Mouse (Mus musculus): ENCODE results near the gene Syt12. TPM values are rescaled to one million over a fixed set of nuclear protein-coding genes. Genes with fewer than 3 reads are reported as not detected.
A peak's percentile ranks its signal among the peaks of the same experiment; 100 is the strongest.

Syt12 gene
- polyA plus RNA-seq, 1 experiment from 2014 or later, result 1.0 TPM

DNA sequence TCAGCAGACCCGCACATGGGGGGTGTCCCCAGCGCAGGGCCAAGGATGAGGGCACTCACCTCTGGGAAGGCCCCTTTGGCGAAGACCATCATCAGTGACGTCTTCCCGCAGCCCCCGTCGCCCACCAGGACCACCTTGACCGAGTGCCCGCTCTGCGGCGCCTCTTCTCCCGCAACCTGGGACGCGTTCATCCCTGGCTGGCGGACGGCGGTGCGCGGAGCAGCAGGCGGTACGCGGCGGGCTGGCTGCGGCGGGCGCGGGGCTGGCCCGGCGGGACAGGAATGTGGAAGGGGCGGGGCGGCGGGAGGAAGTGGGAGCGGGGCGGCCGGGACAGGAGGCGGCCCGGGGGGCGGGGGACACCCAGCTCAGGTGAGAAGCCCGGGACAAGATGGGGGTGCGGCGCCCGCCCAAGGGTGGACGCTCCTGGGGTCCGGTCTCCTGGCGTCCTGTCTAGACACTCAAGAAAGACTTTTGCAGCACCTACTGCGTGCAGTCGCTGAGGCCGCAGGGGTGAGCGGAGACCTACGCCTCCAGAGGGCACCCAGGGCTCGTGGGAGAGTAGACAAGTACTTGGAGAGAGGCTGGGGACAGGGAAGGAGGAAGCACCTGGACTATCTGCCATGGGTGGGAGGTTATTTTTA is 38.0 kb downstream of the Syt12 start, which contains the start of gene Rhod:
Gene Rhod (minus strand): TSS at position 272 of the 641 bp plus-strand sequence.
- H3K4me2 ChIP-seq, result peak within 1 kb of the TSS; percentile 86
- no peaks in the 10 kb centered on the region for H3K36me3 ChIP-seq (ENCODE audit: poor library complexity, severe bottlenecking)
- no peak within 1 kb of the TSS for H3K27ac ChIP-seq
- WGBS, result under 1% methylated on average over 49 of the region's 51 CpGs
- peaks cover 29% of the 10 kb centered on the region for H3K27me3 ChIP-seq
- H3K4me3 ChIP-seq, result peak within 1 kb of the TSS; percentile 49
- no peak for ATAC-seq
- H3K9me3 ChIP-seq (replicated peaks), result no peaks in the 10 kb centered on the region
- H3K9ac ChIP-seq, result peak within 1 kb of the TSS; percentile 65
- peaks cover 22% of the 10 kb centered on the region for H3K4me1 ChIP-seq

DNA sequence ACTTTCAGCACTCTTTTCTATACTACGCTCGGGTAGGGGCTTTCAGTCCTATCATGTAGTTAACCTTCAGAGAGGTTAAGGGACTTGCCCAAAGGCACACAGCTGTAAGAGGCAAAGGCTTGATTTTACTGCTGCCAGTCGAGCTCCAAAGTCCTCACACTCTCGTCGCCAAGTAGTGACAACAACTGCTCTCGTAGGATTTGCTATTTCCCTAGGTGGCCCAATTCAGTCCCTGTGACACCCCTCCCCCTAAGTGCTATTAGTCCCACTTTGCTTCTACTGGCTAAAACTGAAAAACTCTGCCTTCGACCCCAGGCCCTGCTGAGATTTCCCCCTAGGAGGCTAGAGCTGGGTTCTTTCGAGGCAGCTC is 38.5 kb downstream of the Syt12 start:
- 7% methylated on average over 8 of the region's 8 CpGs for WGBS
- H3K4me3 ChIP-seq, result peak overlapping the region; percentile 49
- H3K4me2 ChIP-seq, result peak overlapping the region; percentile 86
- H3K9me3 ChIP-seq (replicated peaks), result no peaks in the 10 kb centered on the region
- H3K9ac ChIP-seq, result peak overlapping the region; percentile 65
- H3K27ac ChIP-seq, result no peak overlapping the region
- H3K36me3 ChIP-seq (ENCODE audit: poor library complexity, severe bottlenecking), result no peaks in the 10 kb centered on the region
- ATAC-seq, result no peak
- H3K27me3 ChIP-seq, result peaks cover 29% of the 10 kb centered on the region
- H3K4me1 ChIP-seq, result peaks cover 22% of the 10 kb centered on the region

DNA sequence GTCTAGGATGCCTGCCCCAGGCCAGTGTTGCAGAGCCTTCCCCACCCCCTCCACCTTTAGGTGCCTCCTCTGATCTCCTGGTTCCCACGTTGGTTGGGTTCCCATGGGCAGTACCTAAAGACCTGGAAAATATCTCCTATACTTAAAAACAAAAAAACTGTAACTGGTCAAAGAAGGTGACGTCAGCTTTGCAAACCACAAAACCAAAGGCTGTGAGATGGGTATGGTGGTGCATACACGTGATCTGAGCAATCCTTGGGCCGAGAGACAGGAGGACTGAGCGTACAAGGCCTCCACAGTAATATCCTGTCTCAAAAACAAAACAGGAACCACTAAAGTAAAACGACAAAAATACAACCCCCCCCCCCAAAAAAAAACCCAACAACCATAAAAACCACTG is 39.4 kb downstream of the Syt12 start:
- ATAC-seq, result no peak
- Histone ChIP-seq H3K9me3 (replicated peaks) (no peaks in the 10 kb centered on the region), H3K9ac (no peak overlapping the region), H3K36me3 (ENCODE audit: poor library complexity, severe bottlenecking) (no peaks in the 10 kb centered on the region), H3K4me3 (no peak overlapping the region), H3K27ac (no peak overlapping the region), H3K27me3 (peaks cover 29% of the 10 kb centered on the region), H3K4me1 (peaks cover 22% of the 10 kb centered on the region), H3K4me2 (no peak overlapping the region)
- WGBS, result 83% methylated on average over 6 of the region's 6 CpGs

DNA sequence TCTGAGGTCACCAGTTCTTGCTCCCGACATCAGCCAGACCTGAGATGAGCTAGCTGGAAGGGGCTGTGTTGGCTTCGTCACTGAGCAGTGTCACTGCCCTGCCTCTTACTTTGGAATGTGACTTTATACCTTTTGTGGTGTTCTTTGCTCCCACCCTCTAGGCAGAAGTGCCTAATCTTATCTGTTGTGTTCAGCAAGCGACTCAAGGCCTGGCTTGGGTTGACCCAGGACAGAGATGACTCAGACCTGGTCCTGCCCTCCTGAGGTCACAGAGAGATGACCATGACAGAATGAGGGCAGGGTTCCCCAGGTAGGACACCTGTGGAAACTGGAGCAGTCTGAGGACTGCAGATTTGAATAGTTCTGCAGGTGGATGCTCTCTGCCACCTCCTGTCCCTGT is 41.0 kb downstream of the Syt12 start:
- WGBS, result 90% methylated on average over 3 of the region's 3 CpGs
- H3K36me3 ChIP-seq (ENCODE audit: poor library complexity, severe bottlenecking), result no peaks in the 10 kb centered on the region
- H3K4me2 ChIP-seq, result no peak overlapping the region
- no peak for ATAC-seq
- H3K4me3 ChIP-seq, result no peak overlapping the region
- H3K9ac ChIP-seq, result no peak overlapping the region
- no peak overlapping the region for H3K27ac ChIP-seq
- no peaks in the 10 kb centered on the region for H3K9me3 ChIP-seq (replicated peaks)
- H3K27me3 ChIP-seq, result peaks cover 29% of the 10 kb centered on the region
- H3K4me1 ChIP-seq, result peaks cover 22% of the 10 kb centered on the region

DNA sequence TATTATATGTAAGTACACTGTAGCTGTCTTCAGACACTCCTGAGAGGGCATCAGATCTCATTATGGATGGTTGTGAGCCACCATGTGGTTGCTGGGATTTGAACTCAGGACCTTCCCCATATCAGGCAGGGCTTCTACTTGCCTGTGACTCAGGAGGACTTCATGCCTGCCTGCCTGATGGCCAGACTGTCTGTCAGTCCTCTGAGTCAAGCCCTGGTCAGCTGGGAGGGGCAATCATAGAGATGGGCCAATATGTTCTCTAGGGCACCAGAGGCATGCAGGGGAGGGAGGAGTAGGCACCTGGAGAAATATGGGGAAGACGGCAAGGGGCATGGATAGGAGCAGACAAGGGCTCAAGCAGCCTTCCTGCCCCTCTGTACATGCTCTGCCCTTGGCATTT is 42.2 kb downstream of the Syt12 start:
- H3K27ac ChIP-seq, result no peak overlapping the region
- peaks cover 12% of the 10 kb centered on the region for H3K4me1 ChIP-seq
- ATAC-seq, result no peak
- no peak overlapping the region for H3K4me3 ChIP-seq
- no peaks in the 10 kb centered on the region for H3K9me3 ChIP-seq (replicated peaks)
- H3K9ac ChIP-seq, result no peak overlapping the region
- H3K4me2 ChIP-seq, result no peak overlapping the region
- no peaks in the 10 kb centered on the region for H3K36me3 ChIP-seq (ENCODE audit: poor library complexity, severe bottlenecking)
- WGBS, result 88% methylated on average over 1 of the region's 1 CpGs
- peaks cover 18% of the 10 kb centered on the region for H3K27me3 ChIP-seq

DNA sequence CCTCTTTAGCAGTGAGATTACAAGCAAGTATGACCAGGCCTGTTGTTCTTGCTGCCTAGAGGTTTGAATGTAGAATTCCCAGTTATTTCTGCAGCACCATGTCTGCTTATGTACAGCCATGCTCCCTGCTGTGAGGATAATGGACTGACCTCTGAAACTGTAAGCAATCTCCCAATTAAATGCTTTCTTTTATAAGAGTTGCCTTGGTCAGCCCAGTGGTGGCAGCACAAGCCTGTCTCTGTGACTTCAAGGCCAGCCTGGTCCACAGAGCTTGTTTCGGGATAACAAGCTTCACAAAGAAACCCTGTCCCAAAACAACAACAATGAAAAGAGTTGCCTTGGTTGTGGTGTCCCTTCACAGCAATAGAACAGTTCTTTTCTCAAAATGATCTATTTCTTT is 43.5 kb downstream of the Syt12 start:
- 0 out of 2 replicates have a peak, but pooled peaks cover 6% of the 10 kb centered on the region for H3K27me3 ChIP-seq
- H3K4me3 ChIP-seq, result no peak overlapping the region
- 69% methylated on average over 1 of the region's 1 CpGs for WGBS
- H3K9ac ChIP-seq, result no peak overlapping the region
- H3K36me3 ChIP-seq (ENCODE audit: poor library complexity, severe bottlenecking), result no peaks in the 10 kb centered on the region
- no peak overlapping the region for H3K4me2 ChIP-seq
- no peaks in the 10 kb centered on the region for H3K9me3 ChIP-seq (replicated peaks)
- H3K4me1 ChIP-seq, result no peaks in the 10 kb centered on the region
- ATAC-seq, result no peak
- no peak overlapping the region for H3K27ac ChIP-seq

DNA sequence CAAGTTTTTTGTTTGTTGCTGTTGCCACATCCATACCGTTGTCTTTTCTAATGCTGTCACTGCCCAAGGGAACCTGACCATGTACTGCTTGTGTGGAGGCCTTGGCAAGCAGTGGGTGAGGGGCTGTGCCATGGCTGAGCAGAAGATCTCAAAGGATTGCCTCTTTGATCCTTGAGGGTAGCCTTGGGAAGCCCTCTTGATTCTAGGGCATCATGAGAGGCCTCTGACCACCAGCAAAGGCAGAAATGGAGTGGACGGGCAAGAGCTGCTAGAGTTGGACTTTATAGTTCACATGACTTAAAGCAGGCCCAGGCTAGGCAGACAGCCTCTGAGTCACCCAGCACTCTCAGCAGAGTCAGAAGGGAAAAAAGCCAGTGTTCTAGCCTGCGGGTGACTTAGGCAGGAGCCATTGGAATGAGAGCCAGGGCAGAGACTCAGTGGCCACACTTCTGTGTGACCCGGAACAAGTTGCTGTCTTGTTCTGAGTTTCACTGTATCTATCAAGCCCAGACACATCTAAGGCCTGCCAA is 47.1 kb downstream of the Syt12 start:
- no peak for ATAC-seq
- H3K27me3 ChIP-seq, result no peaks in the 10 kb centered on the region
- WGBS, result 93% methylated on average over 4 of the region's 4 CpGs
- H3K4me3 ChIP-seq, result no peak overlapping the region
- H3K4me1 ChIP-seq, result no peaks in the 10 kb centered on the region
- no peak overlapping the region for H3K4me2 ChIP-seq
- H3K27ac ChIP-seq, result no peak overlapping the region
- H3K36me3 ChIP-seq (ENCODE audit: poor library complexity, severe bottlenecking), result no peaks in the 10 kb centered on the region
- no peaks in the 10 kb centered on the region for H3K9me3 ChIP-seq (replicated peaks)
- H3K9ac ChIP-seq, result no peak overlapping the region

DNA sequence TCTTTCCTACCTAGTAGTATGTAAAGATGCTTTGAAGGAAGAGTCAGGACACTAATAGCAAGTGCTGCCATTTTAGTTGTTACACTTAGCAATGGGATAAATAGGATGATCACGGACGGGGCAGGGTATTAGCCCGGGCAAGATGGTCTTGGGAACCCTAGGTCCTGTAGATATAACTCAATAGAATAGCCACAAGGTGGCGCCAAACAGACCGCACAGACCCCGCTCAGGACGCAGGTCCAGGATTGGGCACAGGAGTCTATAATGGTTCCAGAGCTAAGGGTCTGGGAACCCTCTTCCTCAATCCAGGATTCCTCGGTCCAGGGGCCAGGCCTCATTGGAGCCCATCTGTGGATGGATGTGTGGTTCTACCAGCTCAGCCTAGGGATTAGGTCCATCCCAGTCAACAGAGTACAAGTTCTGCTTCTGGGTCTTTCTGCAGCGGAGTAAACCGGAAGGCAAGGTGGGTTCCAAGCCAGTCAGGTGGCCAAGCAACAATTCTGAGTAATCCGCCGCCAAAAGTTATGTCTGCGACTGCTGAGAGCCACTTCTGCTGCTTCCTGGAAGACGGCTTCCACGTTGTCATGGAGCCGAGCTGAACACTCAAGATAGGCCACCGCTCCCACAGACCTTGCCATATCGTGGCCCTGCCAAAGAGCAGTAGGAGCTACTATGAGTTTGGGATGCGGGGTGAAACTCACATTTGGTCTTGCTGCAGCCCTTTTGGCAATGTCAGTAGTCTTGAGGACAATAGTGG is 51.5 kb downstream of the Syt12 start:
- no peak overlapping the region for H3K4me2 ChIP-seq
- H3K27me3 ChIP-seq, result no peaks in the 10 kb centered on the region
- no peak for ATAC-seq

DNA sequence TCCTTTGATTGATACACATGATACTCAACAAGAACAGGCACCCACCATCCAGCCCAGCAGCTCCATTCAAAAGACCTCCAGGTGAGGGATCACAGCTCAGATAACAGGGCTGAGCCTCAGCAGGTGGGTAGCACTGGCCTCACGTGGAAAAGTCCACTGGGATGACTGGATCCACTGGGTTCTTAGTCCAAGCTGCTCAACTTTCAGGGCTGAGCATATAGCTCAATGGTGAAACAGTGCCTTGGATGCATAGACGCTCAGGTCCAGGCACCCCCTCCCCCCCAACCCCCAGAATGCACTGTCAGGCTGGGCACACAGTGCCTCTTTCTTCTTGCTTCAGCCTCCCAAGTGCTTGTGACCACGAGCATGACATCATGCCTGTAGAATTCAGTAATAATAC is 54.2 kb downstream of the Syt12 start:
- no peak for ATAC-seq
- no peaks in the 10 kb centered on the region for H3K4me1 ChIP-seq
- no peak overlapping the region for H3K27ac ChIP-seq
- WGBS, result 70% methylated on average over 3 of the region's 3 CpGs
- H3K9ac ChIP-seq, result no peak overlapping the region
- no peak overlapping the region for H3K4me2 ChIP-seq
- H3K27me3 ChIP-seq, result no peaks in the 10 kb centered on the region
- H3K4me3 ChIP-seq, result no peak overlapping the region
- no peaks in the 10 kb centered on the region for H3K9me3 ChIP-seq (replicated peaks)
- no peaks in the 10 kb centered on the region for H3K36me3 ChIP-seq (ENCODE audit: poor library complexity, severe bottlenecking)

More for the DNA sequence above, 51.5 kb downstream of the Syt12 start:
- no peak overlapping the region for H3K27ac ChIP-seq
- 76% methylated on average over 19 of the region's 19 CpGs for WGBS
- H3K9ac ChIP-seq, result no peak overlapping the region
- H3K36me3 ChIP-seq (ENCODE audit: poor library complexity, severe bottlenecking), result no peaks in the 10 kb centered on the region
- H3K4me3 ChIP-seq, result no peak overlapping the region
- no peaks in the 10 kb centered on the region for H3K4me1 ChIP-seq
- H3K9me3 ChIP-seq (replicated peaks), result no peaks in the 10 kb centered on the region

DNA sequence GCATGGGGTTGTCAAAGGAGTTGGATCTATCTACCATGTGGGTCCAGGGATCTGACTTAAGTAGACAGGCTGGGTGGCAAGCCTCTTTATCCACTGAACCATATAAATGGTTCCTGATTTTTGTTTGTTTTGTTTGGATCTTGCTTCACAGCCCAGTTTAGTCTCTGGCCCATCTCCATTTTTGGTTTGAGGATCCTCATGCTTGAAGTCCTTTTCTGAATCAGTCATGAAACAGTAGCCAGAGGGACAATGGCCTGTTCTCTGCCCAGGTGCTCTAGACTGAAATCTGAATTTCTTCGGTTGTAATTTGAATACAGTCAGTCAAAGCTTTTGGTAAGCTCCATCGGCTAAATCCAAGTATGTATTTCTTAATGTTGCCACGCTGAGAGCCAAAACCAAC is 54.7 kb downstream of the Syt12 start:
- no peak overlapping the region for H3K27ac ChIP-seq
- no peak for ATAC-seq
- no peaks in the 10 kb centered on the region for H3K27me3 ChIP-seq
- WGBS, result 94% methylated on average over 3 of the region's 3 CpGs
- H3K36me3 ChIP-seq (ENCODE audit: poor library complexity, severe bottlenecking), result no peaks in the 10 kb centered on the region
- H3K9ac ChIP-seq, result no peak overlapping the region
- no peak overlapping the region for H3K4me3 ChIP-seq
- H3K4me2 ChIP-seq, result no peak overlapping the region
- no peaks in the 10 kb centered on the region for H3K9me3 ChIP-seq (replicated peaks)
- H3K4me1 ChIP-seq, result no peaks in the 10 kb centered on the region

DNA sequence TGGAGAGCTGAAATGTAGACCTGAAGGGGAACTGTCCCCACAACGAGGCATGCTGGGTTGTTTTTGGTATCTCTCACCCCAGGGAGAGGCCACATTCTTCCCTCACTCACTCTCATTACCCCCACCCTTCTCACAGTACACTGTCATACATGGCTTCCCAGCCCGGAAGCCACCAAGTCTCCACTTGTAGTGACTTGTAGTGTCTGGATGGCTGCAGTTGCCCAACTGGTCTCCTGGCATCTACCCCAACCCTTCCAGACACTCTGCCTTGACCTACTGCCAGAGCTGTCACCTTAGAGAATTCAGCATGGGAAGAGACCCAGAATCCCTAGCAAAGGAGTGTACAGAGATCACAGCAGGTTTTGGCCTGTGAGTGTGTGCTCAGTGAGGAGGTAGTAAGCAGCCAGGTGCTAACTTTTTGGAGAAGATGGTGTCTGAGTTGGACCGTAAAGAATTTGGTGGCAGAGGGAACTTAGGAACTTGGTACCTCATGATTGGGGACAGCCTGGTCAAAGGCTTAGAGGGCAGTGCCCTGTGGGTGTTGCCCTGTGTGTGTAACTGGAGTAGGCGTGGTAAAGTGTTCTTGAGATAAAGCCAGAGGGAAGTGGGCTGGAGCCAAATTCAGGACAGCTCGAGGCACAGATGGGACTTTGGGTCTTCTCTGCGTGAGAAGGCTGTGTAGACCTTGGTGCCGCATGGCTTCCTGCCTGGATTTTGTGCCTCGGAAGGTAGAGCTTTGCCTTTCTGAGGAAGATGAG is 56.9 kb downstream of the Syt12 start:
- no peak overlapping the region for H3K27ac ChIP-seq
- 92% methylated on average over 8 of the region's 8 CpGs for WGBS
- no peaks in the 10 kb centered on the region for H3K27me3 ChIP-seq
- H3K9me3 ChIP-seq (replicated peaks), result no peaks in the 10 kb centered on the region
- ATAC-seq, result no peak
- H3K36me3 ChIP-seq (ENCODE audit: poor library complexity, severe bottlenecking), result no peaks in the 10 kb centered on the region
- H3K9ac ChIP-seq, result no peak overlapping the region
- no peaks in the 10 kb centered on the region for H3K4me1 ChIP-seq
- H3K4me2 ChIP-seq, result no peak overlapping the region
- H3K4me3 ChIP-seq, result no peak overlapping the region

DNA sequence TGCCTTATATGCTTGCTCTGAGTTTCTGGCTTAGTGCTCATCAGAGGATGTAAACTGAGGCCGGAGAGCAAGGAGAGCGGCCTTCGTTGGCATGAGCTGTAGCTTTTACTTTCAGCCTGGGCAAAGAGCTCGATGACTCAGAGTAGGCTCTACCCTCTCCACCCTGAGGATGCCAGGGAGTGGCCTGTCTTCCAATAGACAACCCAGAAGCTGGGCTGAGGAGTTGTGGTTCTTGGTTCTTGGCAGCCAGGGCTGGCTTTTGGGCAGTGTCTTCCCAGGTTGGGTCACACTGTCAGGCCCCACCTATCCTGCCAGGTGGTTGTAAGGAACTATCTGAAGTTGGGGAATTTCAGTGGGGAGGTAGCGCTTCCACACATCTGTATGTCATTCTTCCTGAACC is 57.5 kb downstream of the Syt12 start:
- no peak for ATAC-seq
- 96% methylated on average over 5 of the region's 5 CpGs for WGBS
- Histone ChIP-seq H3K27me3 (no peaks in the 10 kb centered on the region), H3K27ac (no peak overlapping the region), H3K9ac (no peak overlapping the region), H3K9me3 (replicated peaks) (no peaks in the 10 kb centered on the region), H3K4me1 (no peaks in the 10 kb centered on the region), H3K4me2 (no peak overlapping the region), H3K36me3 (ENCODE audit: poor library complexity, severe bottlenecking) (no peaks in the 10 kb centered on the region), H3K4me3 (no peak overlapping the region)

Measured in forebrain, embryonic 13.5 days (tissue).